Mouse (Mus musculus) C2C12 (cell line): ENCODE results near the gene Stim1. TPM values are rescaled to one million over a fixed set of nuclear protein-coding genes. Genes with fewer than 3 reads are reported as not detected.
A peak's percentile ranks its signal among the peaks of the same experiment; 100 is the strongest.

Experiments
- H3K27me3 ChIP-seq: one replicate; pipeline ENCODE4 v1.6.1; 2011; ENCODE audit not compliant: control insufficient read depth, insufficient read depth, insufficient read length
- H3K36me3 ChIP-seq: one replicate; pipeline ENCODE4 v1.6.1; 2011; ENCODE audit not compliant: control insufficient read depth, insufficient read depth
- H3K4me3 ChIP-seq: one replicate; pipeline ENCODE4 v1.5.1; 2011; ENCODE audit warnings: mild to moderate bottlenecking, control low read depth; ENCODE audit not compliant: poor library complexity, insufficient read depth, severe bottlenecking
- H3K79me2 ChIP-seq: one replicate; pipeline ENCODE4 v1.6.1; 2011; ENCODE audit not compliant: control insufficient read depth, insufficient read depth
- H3K79me3 ChIP-seq: one replicate; pipeline ENCODE4 v1.6.1; 2011; ENCODE audit warnings: low read depth, control low read depth
- H3ac ChIP-seq: one replicate; pipeline ENCODE3; 2011; ENCODE audit warnings: low read depth; ENCODE audit not compliant: control insufficient read depth, insufficient read length
- CEBPB ChIP-seq: IDR thresholded peaks from one replicate; pipeline ENCODE4 v1.6.1; 2011; ENCODE audit warnings: low read depth, mild to moderate bottlenecking, control low read depth, moderate library complexity
- CTCF ChIP-seq: IDR thresholded peaks from one replicate; pipeline ENCODE4 v1.5.1; 2011; ENCODE audit not compliant: control insufficient read depth, insufficient read depth, insufficient read length
- FOSL1 ChIP-seq: IDR thresholded peaks from one replicate; pipeline ENCODE4 v1.8.0; 2011; ENCODE audit warnings: mild to moderate bottlenecking, low read length; ENCODE audit not compliant: poor library complexity, insufficient read depth, severe bottlenecking
- MAX ChIP-seq: IDR thresholded peaks from one replicate; pipeline ENCODE4 v1.6.1; 2011; ENCODE audit warnings: mild to moderate bottlenecking, control low read depth
- MYOD1 ChIP-seq: IDR thresholded peaks from one replicate; pipeline ENCODE4 v1.6.1; 2011; ENCODE audit warnings: low read depth; ENCODE audit not compliant: control insufficient read depth, insufficient read length
- MYOG ChIP-seq: IDR thresholded peaks from one replicate; pipeline ENCODE4 v1.6.1; 2011; ENCODE audit not compliant: control insufficient read depth, insufficient read length; ENCODE audit errors: extremely low read depth
- USF1 ChIP-seq: IDR thresholded peaks from one replicate; pipeline ENCODE4 v1.6.1; 2011; ENCODE audit warnings: low read depth, mild to moderate bottlenecking, control low read depth, moderate library complexity
- polyA plus RNA-seq: library from polyadenylated mRNA; unstranded; fragments of >200 nt; fragmentation: generic; extraction: Trizol; gene quantifications from one replicate; pipeline ENCODE4 v1.2.1, GENCODE M21; 2012; ENCODE audit warnings: missing spikeins

Gene Stim1
- polyA plus RNA-seq, 1 experiment: 8.6 TPM

GRCm38 (mm10) chr7:102253631-102254030, 14.0 kb upstream of the Stim1 start:
- no peak for TF ChIP-seq FOSL1
- TF ChIP-seq USF1: no peak
- no peak for TF ChIP-seq MAX
- no peak for TF ChIP-seq MYOG
- TF ChIP-seq MYOD1: no peak
- no peak for TF ChIP-seq CEBPB
- no peak for TF ChIP-seq CTCF
- H3K79me2 ChIP-seq: peaks cover 14% of the 10 kb centered on the region
- H3K36me3 ChIP-seq: no peaks in the 10 kb centered on the region
- peaks cover 11% of the 10 kb centered on the region for H3K79me3 ChIP-seq
- H3K4me3 ChIP-seq: no peak overlapping the region
- H3ac ChIP-seq: no peak overlapping the region
- no peaks in the 10 kb centered on the region for H3K27me3 ChIP-seq

- H3K27me3 ChIP-seq: no peaks in the 10 kb centered on the region
- no peaks in the 10 kb centered on the region for H3K79me2 ChIP-seq
- no peak within 1 kb of the TSS for H3K4me3 ChIP-seq
- H3K36me3 ChIP-seq: no peaks in the 10 kb centered on the region
- no peaks in the 10 kb centered on the region for H3K79me3 ChIP-seq
- no peak within 1 kb of the TSS for H3ac ChIP-seq
- TF ChIP-seq MYOD1 (no peak), MAX (no peak), MYOG (no peak), USF1 (no peak)
Observed at GRCm38 (mm10) chr7:102255954-102256353, 11.7 kb upstream of the Stim1 start, which contains the start of gene Rhog. Rhog (minus strand) TSS chr7:102256054.

- Histone ChIP-seq H3ac (no peak overlapping the region), H3K36me3 (no peaks in the 10 kb centered on the region), H3K79me2 (no peaks in the 10 kb centered on the region), H3K4me3 (no peak overlapping the region), H3K79me3 (no peaks in the 10 kb centered on the region), H3K27me3 (no peaks in the 10 kb centered on the region)
- TF ChIP-seq CEBPB (no peak), MAX (no peak), MYOD1 (no peak), FOSL1 (no peak), MYOG (no peak), USF1 (no peak), CTCF (no peak)
Observed at GRCm38 (mm10) chr7:102256636-102257035, 11.0 kb upstream of the Stim1 start.

GRCm38 (mm10) chr7:102258189-102258588, 9.4 kb upstream of the Stim1 start:
- Histone ChIP-seq H3K4me3 (no peak overlapping the region), H3K79me2 (no peaks in the 10 kb centered on the region), H3K79me3 (no peaks in the 10 kb centered on the region), H3ac (no peak overlapping the region), H3K36me3 (no peaks in the 10 kb centered on the region), H3K27me3 (no peaks in the 10 kb centered on the region)
- TF ChIP-seq CTCF: peak; percentile 7
- no peak for TF ChIP-seq CEBPB
- no peak for TF ChIP-seq MYOG

GRCm38 (mm10) chr7:102258753-102259152, 8.9 kb upstream of the Stim1 start:
- Histone ChIP-seq H3ac (no peak overlapping the region), H3K4me3 (no peak overlapping the region), H3K79me3 (no peaks in the 10 kb centered on the region), H3K27me3 (no peaks in the 10 kb centered on the region), H3K36me3 (no peaks in the 10 kb centered on the region), H3K79me2 (no peaks in the 10 kb centered on the region)
- no peak for TF ChIP-seq USF1
- no peak for TF ChIP-seq MAX

GRCm38 (mm10) chr7:102259716-102260479, 7.7 kb upstream of the Stim1 start:
- H3K79me2 ChIP-seq: no peaks in the 10 kb centered on the region
- no peaks in the 10 kb centered on the region for H3K27me3 ChIP-seq
- H3K79me3 ChIP-seq: no peaks in the 10 kb centered on the region
- H3K4me3 ChIP-seq: no peak overlapping the region
- TF ChIP-seq MYOD1: no peak
- TF ChIP-seq CTCF: no peak
- no peak for TF ChIP-seq FOSL1
- no peak for TF ChIP-seq MYOG
- TF ChIP-seq USF1: no peak
- TF ChIP-seq MAX: no peak
- no peak for TF ChIP-seq CEBPB
- no peak overlapping the region for H3ac ChIP-seq
- H3K36me3 ChIP-seq: no peaks in the 10 kb centered on the region
